Mouse (Mus musculus) cerebellum, adult 2 months (tissue): ENCODE measurements around the gene Rhbdd3. TPM values are rescaled to one million over a fixed set of nuclear protein-coding genes. Genes with fewer than 3 reads are reported as not detected.
"Not testable (repeated sequence)": the region's sequence is repeated elsewhere in the genome, so short reads cannot be mapped to it uniquely, and the experiment has no call there.

Source experiments
- DNase-seq, 2 experiments: peaks; one replicate each; pipeline ENCODE4 v3.0.0; 2021
- H3K27ac ChIP-seq: fragments of 200-500 bp; 2 replicates; pipeline ENCODE4 v1.5.1; 2012; ENCODE audit warnings: low read length, control low read depth, inconsistent platforms; ENCODE audit not compliant: insufficient read depth
- H3K27me3 ChIP-seq: fragments of 200-500 bp; 2 replicates; pipeline ENCODE4 v1.6.1; 2012; ENCODE audit warnings: inconsistent platforms, mild to moderate bottlenecking, low read length, moderate library complexity; ENCODE audit not compliant: control insufficient read depth, insufficient read depth
- H3K4me1 ChIP-seq: fragments of 200-500 bp; 2 replicates; pipeline ENCODE4 v1.6.1; 2011; ENCODE audit warnings: low read length; ENCODE audit not compliant: control insufficient read depth, insufficient read depth
- H3K4me3 ChIP-seq: fragments of 200-500 bp; replicated peaks from 2 replicates; pipeline ENCODE3; 2011; ENCODE audit warnings: mild to moderate bottlenecking, low read depth, low read length, control low read depth; ENCODE audit not compliant: insufficient read depth
- CTCF ChIP-seq: fragments of 200-500 bp; IDR thresholded peaks from 2 replicates; pipeline ENCODE4 v1.5.1; 2011; ENCODE audit warnings: low read depth, mild to moderate bottlenecking, control low read depth, low read length, moderate library complexity, borderline replicate concordance; ENCODE audit not compliant: insufficient read depth
- POLR2A ChIP-seq: fragments of 200-500 bp; IDR thresholded peaks from 2 replicates; pipeline ENCODE4 v1.6.1; 2011; ENCODE audit warnings: low read length, control low read depth, borderline replicate concordance; ENCODE audit not compliant: insufficient read depth
- WGBS: fragments of 180-500 bp; shearing (Covaris S2); methylation state at CpG from one replicate; pipeline ENCODE4 v1.1.7; 2018; 5-methylcytosine and 5-hydroxymethylcytosine counted together
- polyA plus RNA-seq: library from polyadenylated mRNA; depleted of rRNA; stranded (reverse); fragments of >200 nt; gene quantifications from 2 replicates; pipeline ENCODE4 v1.2.3, GENCODE M21; 2012

The Rhbdd3 gene
- polyA plus RNA-seq, 1 experiment, result 29.5 TPM

- Histone ChIP-seq H3K27ac (no peak overlapping the region), H3K4me3 (no peak overlapping the region), H3K4me1 (no peaks in the 10 kb centered on the region), H3K27me3 (no peaks in the 10 kb centered on the region)
- no peak for DNase-seq
- TF ChIP-seq POLR2A (no peak), CTCF (peak; percentile 35; the same call in 1 of the 2 replicates)
- WGBS, result 55% methylated on average over 4 of the region's 4 CpGs
Measured at GRCm38 (mm10) chr11:5074882-5075281, 23.8 kb upstream of the Rhbdd3 start.

- no peaks in the 10 kb centered on the region for H3K4me1 ChIP-seq
- H3K4me3 ChIP-seq, result no peak overlapping the region
- TF ChIP-seq CTCF (no peak), POLR2A (no peak)
- H3K27ac ChIP-seq, result no peak overlapping the region
- DNase-seq, result no peak
- no peaks in the 10 kb centered on the region for H3K27me3 ChIP-seq
Measured at GRCm38 (mm10) chr11:5075760-5076159, 23.0 kb upstream of the Rhbdd3 start.

GRCm38 (mm10) chr11:5076843-5077242 is 21.9 kb upstream of the Rhbdd3 start:
- not testable (repeated sequence) for H3K4me3 ChIP-seq, DNase-seq, H3K27me3 ChIP-seq, H3K4me1 ChIP-seq, H3K27ac ChIP-seq
- WGBS, result 77% methylated on average over 4 of the region's 5 CpGs

- H3K27ac ChIP-seq, result no peak overlapping the region
- peaks cover 3% of the 10 kb centered on the region; the same call in 1 of the 2 replicates for H3K4me1 ChIP-seq
- TF ChIP-seq POLR2A (no peak), CTCF (no peak)
- H3K27me3 ChIP-seq, result no peaks in the 10 kb centered on the region
- WGBS, result 79% methylated on average over 1 of the region's 1 CpGs
- no peak for DNase-seq
- H3K4me3 ChIP-seq, result no peak overlapping the region
Measured at GRCm38 (mm10) chr11:5089147-5089546, 9.6 kb upstream of the Rhbdd3 start.

GRCm38 (mm10) chr11:5091706-5092105 is 7.0 kb upstream of the Rhbdd3 start:
- no peak for DNase-seq
- WGBS, result 8% methylated on average over 2 of the region's 2 CpGs
- H3K4me3 ChIP-seq, result no peak overlapping the region
- no peak for TF ChIP-seq POLR2A
- TF ChIP-seq CTCF, result peak; percentile 22; the same call in 1 of the 2 replicates
- H3K27ac ChIP-seq, result no peak overlapping the region
- H3K4me1 ChIP-seq, result peaks cover 6% of the 10 kb centered on the region
- no peaks in the 10 kb centered on the region for H3K27me3 ChIP-seq

GRCm38 (mm10) chr11:5095877-5096276 is 2.8 kb upstream of the Rhbdd3 start:
- H3K27ac ChIP-seq, result no peak overlapping the region
- peaks cover 12% of the 10 kb centered on the region for H3K4me1 ChIP-seq
- H3K4me3 ChIP-seq, result no peak overlapping the region
- DNase-seq, result no peak
- TF ChIP-seq POLR2A (no peak), CTCF (no peak)
- WGBS, result 22% methylated on average over 5 of the region's 5 CpGs
- no peaks in the 10 kb centered on the region for H3K27me3 ChIP-seq

GRCm38 (mm10) chr11:5096480-5097020 is 2.2 kb upstream of the Rhbdd3 start:
- 7% methylated on average over 8 of the region's 8 CpGs for WGBS
- peaks cover 13% of the 10 kb centered on the region for H3K4me1 ChIP-seq
- H3K27me3 ChIP-seq, result no peaks in the 10 kb centered on the region
- peak overlapping the region; percentile 39 for H3K4me3 ChIP-seq
- no peak for TF ChIP-seq CTCF
- TF ChIP-seq POLR2A, result no peak
- no peak for DNase-seq
- H3K27ac ChIP-seq, result no peak overlapping the region

GRCm38 (mm10) chr11:5098035-5098735 is 541 bp upstream of the Rhbdd3 start:
- Histone ChIP-seq H3K27me3 (no peaks in the 10 kb centered on the region), H3K27ac (peak overlapping the region; percentile 57), H3K4me3 (peak overlapping the region; percentile 86), H3K4me1 (peaks cover 13% of the 10 kb centered on the region)
- TF ChIP-seq CTCF, result no peak
- TF ChIP-seq POLR2A, result no peak
- peak; percentile 70 to 74 for DNase-seq
- WGBS, result under 1% methylated on average over 44 of the region's 44 CpGs
